Mouse (Mus musculus) forelimb bud, embryonic 11.5 days (tissue): ENCODE results near the gene Naa38.

ENCODE experiments used
- DNase-seq: peaks from one replicate; pipeline ENCODE4 v3.0.0-alpha.2; 2012; ENCODE audit warnings: low read depth, low spot score

Naa38 gene

DNA sequence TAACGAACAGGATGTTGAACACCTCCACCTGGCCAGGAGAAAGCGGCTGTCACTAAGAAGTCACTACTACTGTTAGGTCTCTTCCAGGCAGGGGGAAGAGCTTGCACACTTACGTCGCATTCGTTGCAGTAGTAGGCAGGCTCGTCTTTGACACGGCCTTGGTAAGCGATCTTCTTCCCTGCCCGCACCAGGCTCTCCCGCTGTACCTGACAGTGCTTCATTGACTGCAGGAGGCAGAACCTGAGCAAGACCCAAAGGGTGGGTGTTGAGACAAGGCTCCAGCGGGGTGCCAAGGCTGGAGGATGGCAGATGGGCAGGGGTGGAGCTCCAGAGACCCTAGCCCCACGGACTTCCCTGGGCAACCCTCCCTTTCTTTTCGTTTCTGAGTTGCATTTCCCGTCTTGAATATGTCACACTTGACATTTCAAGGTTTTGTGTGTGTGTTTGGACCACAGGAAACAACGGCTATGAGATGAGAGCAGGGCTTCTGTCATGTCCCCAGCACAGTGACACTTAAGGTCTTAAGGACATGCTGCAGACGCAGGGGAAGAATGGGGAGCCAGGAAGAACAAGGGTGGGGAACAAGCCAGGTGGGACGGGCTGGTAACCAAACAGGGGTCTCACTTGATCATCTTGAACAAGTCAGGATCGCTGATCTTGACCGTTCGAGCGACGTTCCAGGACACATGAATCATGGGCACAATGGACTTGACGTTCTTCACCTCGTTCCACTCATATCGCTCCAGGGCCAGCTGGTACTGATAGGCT is 5.0 kb downstream of the Naa38 start:
- DNase-seq = no peak

DNA sequence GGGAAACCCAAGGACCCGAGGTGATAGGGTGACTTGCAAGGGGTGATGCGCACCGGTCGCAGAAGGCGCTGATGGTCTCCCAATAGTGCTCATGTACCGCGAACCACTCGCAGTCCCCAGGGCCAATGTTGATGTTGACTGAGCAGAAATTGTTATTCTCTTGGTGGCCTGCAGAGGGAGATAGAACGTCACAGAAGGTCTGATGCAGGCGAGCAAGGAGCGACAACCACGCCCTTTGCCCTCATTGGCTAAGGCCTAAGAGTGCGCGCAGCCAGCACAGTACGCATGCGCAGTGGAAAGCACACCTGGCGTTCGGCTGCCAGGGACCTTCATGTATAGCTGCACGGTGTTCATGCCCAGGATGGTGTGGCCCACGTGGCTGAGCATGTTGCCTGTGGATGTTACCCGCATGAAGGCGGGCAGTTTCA is 5.9 kb downstream of the Naa38 start:
- peak; percentile 96 for DNase-seq

DNA sequence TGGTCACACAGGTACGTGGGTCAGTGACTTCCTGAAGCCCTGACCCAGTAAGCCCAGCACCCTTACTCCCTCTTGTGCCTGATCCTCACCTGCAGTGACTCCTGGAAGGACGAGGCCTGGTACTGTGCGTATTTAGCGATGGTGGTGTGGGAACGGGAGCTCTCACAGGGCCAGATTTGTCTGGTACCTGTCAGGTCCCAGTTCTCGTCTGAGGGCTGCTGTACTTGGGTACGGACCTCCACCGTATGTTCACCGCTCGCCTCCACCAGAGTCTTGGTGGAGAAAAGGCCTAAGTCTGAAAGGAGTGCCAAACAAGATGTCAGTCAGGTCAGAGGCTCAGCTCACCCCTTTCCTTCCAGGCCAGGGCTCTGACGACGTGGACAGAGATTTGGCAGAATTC is 6.7 kb downstream of the Naa38 start:
- DNase-seq = no peak

DNA sequence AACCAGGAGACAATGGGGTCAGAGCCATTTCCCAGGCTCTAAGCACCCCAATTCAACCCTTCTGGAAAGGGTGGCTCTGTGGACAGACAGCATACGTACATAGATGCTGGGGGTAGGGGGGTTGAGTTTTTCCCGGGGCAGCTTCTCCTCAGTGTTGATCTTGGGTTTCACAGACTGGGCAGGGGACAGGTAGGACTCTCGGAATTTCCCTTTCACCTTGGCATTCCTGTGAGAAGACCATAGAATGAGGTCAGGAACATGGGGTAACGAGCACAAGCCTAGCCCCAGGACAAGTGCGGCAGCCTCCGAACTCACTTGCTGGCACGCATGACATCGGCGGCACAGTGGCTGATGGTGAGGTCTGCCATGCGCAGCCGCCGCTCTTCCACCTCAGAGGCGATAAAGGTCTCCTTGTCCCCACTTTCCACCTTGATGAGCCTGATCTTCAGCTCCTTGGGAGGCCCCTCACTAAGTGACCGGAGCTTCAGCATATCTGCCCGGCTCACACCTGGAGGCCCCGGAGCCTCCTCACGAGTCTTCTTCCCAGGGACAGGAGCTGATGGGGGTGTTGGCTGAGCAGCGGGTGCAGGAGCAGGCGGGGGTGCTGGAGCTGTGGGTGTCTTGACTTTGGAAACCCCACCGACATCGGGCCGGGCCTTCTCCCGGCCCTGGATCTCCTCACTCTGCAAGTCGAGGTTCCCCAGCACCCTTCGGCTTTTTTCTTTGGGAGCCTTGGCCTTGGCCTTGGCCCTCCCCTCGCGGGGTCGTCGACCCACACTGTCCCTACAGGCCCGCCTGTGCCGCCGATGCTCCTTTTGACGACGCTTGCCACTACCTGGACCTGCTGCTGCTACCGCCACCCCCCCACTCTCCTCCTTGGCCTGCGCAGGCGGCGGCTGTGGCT is 8.7 kb downstream of the Naa38 start:
- no peak for DNase-seq

DNA sequence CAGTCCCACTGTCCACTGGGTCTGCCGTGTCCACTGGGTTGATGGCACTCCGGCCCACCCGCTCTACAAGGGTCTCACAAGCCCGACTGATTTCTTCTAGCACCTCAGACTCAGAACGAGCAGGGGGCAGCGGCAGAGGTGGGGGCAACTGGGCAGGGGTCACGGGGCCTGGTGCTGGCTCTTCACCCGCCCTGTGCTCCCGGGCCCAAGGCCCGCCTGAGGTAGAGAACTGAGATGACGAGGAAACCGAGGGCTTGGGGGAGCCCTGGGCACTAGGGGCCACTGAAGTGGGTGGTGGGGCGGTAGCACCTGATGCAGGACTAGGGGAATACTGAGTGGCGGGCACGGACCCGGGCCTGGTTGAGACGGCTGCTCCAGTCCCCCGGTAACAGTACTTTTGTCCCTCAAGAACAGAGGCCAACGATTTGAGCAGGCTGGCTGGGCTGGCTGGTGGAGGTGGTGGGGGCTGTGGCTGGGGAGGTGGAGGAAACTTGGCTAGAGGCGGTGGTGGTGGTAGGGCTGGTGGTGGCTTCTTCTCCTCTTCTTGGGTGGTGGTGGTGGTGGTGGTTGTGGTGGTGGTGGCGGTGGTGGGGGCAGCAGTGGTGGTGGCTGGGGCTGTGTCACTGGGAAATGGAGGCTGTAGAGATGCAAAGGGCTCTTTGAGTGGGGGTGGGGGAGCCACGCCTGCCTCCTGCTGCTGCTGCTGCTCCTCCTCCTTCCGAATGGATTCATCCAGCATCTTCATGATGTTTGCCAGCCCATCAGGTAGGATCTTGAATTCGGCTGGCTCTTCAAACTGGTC is 9.5 kb downstream of the Naa38 start:
- no peak for DNase-seq

DNA sequence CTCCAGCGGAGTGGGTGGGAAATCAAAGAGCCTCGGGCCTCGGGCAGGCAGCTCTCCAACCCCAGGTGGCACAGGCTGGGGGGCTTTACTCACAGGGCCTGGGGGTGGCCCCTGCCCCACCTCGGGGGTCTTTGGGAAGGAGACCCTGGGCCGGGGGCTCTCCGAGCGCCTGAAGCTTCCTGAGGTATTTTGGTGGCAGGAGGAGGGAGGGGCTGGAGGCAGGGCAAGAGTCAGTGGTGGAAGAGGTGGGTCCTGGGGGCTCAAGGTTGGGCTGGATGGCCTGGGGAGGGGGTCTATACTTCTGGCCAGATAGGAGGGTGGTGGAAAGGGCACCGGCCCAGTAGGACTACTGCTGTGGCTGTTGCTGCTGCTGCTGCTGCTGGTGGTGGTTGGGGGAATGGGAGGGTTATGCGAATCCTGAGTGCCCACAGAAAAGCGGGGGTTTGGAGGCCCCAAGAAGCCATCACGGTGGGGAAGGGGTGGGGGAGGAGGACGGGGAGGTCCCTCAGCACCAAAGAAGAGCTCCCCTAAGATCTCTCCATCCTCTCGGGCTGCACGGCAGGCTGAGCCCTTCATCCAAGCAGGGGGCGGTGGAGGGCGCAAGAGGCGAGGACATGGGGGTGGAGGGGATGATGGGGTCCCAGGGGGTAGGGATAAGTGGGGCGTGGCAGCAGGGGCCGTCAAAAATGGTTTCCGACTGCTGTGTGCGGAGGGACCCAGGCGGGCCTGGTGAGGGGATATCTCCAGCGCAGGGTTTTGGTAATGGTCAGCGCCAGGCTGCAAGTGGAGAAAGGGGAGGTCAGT is 10.3 kb downstream of the Naa38 start:
- no peak for DNase-seq

DNA sequence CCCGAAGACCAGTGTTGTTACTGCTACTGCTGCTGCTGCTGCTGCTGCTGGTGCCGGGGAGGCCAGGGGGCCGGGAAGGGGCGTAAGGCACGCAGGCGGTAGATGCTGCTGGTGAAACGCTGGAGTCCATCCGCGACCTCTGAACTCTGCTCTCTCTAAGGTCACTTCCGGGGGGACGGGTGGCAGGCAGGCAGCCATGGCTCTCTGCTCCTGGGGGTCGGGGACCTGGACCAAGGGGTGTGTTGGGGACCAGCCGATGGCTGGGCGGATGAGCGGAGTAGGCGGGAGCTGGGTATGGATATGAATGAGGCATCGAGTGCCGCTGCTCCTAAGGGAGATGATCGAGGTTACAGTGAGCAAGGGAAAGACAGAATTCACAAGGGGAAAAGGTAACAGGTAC is 11.0 kb downstream of the Naa38 start:
- no peak for DNase-seq

DNA sequence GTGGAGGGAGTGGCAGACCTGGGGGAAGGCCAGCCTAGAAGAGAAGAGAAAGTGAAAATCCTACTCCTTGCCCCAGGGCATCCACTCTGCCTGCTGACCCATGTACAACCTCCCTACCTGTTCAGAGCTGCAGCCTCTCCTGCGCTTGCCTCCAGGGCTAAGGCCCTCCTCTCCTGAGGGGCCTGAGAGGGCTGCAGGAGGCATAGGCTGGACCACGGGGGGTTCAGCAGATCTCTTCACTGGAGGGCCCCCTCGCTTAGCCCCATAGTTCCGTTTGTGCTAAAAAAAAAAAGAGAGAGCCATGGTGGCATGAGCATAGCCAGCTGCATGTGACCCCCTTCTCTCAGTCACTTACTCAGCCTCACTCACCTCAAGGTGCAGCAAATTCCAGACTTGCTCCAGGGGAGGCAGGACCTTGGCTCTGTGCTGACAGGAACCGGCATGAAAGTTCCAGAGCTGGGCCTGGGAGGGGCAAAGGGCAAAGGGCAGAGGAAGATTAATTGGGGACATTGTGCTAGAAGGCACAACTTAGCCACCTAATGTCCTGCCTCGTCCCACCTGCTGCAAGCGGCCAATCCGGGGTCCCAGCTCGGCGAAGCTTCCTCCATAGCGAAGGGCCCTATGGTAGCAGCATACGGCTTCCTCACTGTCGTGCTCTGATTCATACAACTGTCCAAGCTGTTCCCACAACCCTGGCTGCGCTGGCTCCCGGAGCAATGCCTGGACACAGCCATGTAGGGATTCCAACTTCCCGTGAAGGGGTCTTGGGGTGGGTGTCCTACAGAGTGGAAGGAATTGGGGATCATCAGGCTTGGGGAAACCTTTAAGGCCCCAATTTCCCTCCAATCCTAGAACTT is 11.8 kb downstream of the Naa38 start:
- no peak for DNase-seq

DNA sequence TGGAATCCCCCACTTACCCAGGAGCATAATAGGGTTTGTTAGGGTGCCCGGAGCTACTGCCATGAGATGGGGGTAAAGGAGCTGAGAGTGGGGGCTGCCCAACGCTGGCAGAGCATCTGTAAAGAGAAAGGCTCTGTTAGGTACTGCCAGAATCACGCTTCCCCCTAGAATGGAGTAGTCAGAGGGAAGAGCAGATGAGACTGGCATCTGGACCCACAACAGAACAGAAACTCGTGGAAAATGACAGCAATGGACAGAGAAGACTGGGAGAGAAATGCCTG is 12.4 kb downstream of the Naa38 start:
- DNase-seq = no peak

DNA sequence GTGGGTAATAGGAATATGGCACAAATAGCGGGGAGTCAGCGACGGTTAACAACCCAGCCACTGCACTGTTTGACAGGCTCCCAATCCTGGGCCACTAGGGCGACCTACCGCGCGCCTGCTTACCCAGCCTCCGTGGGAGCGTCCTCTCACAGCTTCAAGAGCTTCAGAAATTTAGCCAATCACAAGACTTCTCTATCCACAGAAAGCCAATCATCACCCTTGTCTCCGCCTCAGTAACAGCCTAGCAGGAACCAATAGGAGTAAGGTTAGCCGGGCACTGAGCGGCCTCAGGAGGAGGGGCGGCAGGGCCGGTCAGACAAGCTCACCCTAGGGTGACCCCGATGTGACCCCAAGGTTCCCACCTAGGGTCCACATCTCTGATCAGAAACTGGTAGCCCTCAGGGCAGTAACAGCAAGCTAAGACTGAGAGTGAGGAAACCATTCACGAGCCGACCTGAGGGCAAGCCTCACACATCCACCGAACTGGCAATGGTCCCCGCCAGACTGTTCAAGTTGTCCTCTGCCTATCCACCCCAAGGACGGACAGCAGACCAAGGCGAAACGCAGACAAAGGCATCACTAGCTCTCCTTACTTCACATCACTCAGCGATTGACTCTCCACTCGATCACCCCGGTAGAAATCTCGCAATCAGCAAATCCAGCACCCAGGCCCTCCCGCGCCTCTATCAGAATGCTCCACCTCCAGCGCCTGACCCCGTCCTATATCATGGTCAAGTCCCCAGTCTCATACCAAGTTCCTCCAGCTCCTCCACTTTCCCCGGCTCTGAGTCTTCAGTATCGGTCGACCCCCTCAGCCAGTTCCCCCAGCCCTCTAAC is 13.5 kb downstream of the Naa38 start:
- peak; percentile 92 for DNase-seq

DNA sequence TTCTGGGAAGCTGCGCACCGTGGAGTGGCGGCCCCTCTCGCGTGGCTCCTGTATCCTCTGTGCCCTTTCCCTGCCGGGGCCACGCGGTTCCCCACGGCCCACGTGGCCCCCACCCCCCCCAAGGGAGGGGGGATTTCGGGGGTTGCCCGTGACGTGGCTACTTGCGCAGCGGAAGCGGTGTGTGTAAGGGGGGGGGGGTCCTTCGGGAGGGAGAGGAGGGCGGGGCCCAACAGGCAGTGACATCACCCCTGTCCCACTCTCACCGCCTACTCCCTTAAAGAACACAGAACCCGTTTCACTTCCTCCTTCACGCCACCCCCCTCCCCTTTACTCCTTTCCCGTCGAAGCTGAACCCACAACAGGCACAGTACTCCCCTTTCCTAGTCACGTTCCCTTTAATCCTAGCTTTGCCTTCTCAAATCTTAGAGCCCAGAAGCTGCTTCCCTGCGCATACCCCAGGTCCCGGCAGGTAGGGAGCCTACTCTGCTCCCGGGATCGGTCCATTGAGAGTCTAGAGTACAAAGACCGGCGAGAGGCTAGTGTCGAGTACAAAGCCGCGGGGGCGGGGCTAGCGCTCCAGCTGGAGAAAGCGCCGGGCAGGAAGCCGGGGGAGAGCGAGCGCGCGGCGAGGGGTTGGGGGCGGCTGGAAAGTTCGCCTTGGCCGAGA is 14.2 kb downstream of the Naa38 start:
- peak; percentile 80 for DNase-seq

DNA sequence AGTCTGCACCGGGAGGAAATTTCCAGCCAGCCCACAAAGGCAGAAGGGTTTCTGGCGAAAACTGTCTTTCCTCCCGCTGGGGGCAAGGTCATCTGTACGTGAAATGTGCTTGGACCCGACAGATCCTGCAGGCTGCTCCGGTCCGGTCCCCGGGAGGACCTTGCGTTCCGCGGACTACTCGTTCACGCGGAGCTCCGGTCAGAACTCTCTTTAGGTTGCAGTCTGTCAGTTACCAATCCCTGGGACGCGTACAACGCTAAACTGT is 14.7 kb downstream of the Naa38 start:
- DNase-seq = no peak

DNA sequence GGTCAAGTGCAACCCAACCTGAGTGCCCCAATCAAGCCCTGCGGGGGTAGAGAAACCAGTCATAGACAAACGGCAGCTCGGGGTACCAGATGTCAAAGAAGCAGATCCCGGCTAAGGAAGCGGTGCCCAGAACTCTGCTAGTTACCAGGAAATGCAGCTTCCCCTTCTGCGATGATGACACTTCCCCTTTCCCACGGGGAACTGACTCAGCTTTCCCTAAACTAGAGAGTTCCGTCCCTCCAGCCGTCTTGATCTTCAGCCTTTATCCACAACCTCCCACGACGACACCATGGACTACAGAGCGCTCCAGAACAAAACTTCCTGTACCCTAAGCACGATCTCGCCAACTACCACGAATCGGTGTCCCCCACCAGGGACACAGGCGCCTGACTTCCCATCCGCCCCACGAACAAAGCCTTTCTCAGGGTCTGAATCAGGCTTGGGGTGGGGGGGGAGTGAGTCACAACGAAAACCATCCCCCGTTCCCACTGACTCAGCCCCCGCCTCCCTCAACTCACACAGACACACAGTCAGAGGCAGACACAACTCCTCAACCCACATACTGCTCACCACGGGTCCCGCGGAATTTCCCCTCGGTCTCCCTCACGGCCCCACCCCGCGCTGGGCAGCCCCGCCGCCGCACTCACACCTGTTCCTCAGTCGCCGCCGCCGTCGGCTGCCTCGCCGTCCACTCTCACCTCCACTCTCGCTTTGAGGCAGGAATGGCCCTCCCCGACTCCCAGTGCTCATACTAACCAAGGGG is 15.2 kb downstream of the Naa38 start:
- DNase-seq = peak; percentile 43

DNA sequence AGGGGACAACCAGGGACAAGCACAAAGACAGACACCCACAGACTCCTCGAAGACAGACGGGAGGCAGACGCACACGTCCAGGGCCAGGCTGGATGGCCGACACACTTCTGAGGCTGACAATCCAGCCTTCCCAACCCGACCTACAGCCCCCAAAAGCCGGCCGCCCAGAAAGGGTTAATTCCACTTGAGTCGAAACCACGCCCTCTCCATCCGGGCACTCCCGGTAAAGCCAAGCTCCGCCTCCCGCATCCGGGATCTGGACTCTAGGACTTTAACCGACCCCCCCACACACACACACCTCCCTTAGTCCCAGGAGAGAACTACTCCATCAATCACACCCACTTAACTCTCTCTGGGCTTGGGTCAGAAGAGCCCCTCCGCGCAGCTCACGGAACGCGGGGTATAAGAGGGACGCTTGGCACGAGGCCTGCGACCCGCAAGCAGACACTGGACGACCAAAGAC is 15.8 kb downstream of the Naa38 start:
- peak; percentile 98 for DNase-seq

DNA sequence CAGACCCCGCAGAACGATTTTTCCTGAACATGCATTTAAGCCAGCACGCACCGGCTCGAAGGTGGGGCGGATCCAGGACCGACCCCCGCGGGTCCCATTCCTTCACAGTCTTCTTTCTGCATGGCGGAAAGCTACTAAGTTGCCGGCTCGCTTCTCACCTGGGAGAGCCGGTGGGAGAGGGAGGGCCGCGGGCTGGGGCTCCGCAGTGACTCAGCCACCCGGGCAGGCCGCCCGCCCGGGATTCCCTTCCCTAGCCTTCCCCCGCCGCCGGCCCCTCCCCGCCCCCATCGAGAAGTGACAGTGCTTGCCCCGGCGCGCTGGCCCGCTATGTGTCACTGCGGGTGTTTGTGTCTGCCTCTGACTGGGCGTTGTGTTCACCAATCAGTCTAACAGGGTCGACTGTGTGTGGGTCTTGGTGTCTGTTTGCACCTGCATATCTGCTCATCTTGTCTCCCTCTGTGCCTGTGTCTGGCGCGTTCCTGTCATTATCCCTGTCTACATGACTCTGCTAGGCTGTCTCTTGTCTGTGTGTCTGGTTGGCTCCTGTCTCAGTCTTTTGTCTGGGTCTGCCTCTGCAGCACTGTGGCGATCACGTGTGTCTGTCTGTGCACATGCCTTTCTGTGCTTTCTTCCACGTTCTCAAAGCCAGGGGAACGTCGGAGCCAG is 16.4 kb downstream of the Naa38 start:
- no peak for DNase-seq

DNA sequence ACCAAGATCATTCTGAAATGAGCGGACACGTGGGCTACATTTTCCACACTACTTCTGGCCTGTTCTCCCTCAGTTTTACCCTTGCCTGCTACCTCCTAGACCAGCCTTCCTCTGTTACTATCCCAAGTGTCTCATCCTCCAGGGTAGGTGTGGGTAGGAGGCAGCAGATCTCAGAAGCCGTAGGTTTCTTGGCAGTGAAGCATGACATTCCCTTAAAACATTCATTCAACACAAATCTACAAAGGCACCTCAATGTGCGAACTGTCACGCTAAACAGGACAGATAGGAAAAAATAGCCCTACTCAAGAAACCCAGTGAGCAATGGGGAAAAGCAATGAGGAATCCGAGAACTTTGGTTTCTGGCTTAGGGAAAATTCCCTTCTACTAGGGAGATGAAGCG is 17.3 kb downstream of the Naa38 start:
- no peak for DNase-seq

DNA sequence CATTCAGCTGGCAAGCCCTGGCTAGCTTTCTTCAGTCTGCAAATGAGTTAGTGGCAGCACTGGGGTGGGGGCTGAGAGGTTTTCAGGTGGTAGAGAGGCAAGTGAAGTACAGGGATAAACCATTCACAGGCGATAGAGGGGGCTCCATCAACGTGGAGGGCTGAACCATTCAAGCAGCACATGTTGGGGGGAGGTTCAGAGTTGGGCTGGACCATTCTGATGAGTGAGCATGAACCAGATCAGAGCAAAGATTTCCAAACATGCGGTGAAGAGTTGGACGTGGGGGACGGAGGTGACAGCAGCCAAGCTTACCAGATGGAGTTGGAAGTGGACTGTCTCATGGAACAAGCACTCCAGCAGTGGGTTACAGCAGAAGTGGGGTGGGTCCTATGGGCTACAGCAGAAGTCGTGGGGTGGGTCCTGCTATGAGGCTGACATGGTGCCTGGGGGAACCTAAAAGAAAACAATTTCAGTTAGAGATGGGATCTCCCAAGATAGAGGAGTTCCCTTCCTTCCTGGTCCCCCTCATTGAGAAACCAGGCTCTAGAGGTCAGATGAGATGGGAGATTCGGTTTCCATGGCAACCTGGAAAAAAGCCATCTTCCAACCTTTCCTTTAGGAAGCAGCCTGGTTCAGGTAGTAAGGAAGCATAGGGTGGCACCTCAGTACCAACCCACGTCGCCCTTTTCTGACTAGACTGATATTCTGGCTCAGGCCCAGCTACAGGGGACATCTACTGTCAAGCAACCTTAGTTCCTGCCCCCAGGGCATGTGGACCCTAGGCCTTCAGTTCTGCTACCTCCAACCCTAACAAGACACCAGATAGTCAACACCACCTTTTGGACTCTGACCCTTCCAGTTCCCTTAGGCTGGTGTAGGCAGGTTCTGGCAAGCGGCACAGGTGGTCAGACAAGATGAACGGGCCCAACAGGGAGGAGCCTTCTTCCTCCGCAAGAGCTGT is 18.2 kb downstream of the Naa38 start, which contains the start of gene Kdm6b:
Gene Kdm6b, minus strand, starts transcription at position 455 of the 961 bp plus-strand sequence.
- DNase-seq = peak; percentile 67
